Mouse (Mus musculus): ENCODE results near the gene Ackr2. TPM values are rescaled to one million over a fixed set of nuclear protein-coding genes. Genes with fewer than 3 reads are reported as not detected.

The Ackr2 gene
- polyA plus RNA-seq, 1 experiment from 2014 or later = 1.2 TPM

GRCm38 (mm10) chr9:121926634-121927405 lies 28.7 kb downstream of the Ackr2 start:
- Histone ChIP-seq H3K9ac (no peak overlapping the region), H3K4me2 (no peak overlapping the region), H3K36me3 (no peaks in the 10 kb centered on the region), H3K27ac (replicated peaks) (no peak overlapping the region), H3K27me3 (no peaks in the 10 kb centered on the region), H3K4me1 (replicated peaks) (no peaks in the 10 kb centered on the region), H3K4me3 (no peak overlapping the region), H3K9me3 (no peaks in the 10 kb centered on the region)
- WGBS = 67% methylated on average over 11 of the region's 11 CpGs
- ATAC-seq (ENCODE audit: low read depth) = no peak

- Histone ChIP-seq H3K36me3 (no peaks in the 10 kb centered on the region), H3K4me2 (no peak overlapping the region), H3K9me3 (no peaks in the 10 kb centered on the region), H3K27me3 (no peaks in the 10 kb centered on the region), H3K27ac (replicated peaks) (no peak overlapping the region), H3K4me3 (no peak overlapping the region), H3K4me1 (replicated peaks) (no peaks in the 10 kb centered on the region), H3K9ac (no peak overlapping the region)
- ATAC-seq (ENCODE audit: low read depth) = no peak
- WGBS = 88% methylated on average over 7 of the region's 7 CpGs
These were observed 29.6 kb downstream of the Ackr2 start for GRCm38 (mm10) chr9:121927721-121928120.

- no peaks in the 10 kb centered on the region for H3K4me1 ChIP-seq (replicated peaks)
- no peaks in the 10 kb centered on the region for H3K36me3 ChIP-seq
- H3K4me3 ChIP-seq = no peak overlapping the region
- H3K27ac ChIP-seq (replicated peaks) = no peak overlapping the region
- ATAC-seq (ENCODE audit: low read depth) = no peak
- H3K27me3 ChIP-seq = no peaks in the 10 kb centered on the region
- no peaks in the 10 kb centered on the region for H3K9me3 ChIP-seq
- WGBS = 23% methylated on average over 2 of the region's 2 CpGs
- no peak overlapping the region for H3K9ac ChIP-seq
- H3K4me2 ChIP-seq = no peak overlapping the region
These were observed 30.3 kb downstream of the Ackr2 start for GRCm38 (mm10) chr9:121928498-121928897.

GRCm38 (mm10) chr9:121934856-121935255 lies 36.7 kb downstream of the Ackr2 start:
- H3K36me3 ChIP-seq = no peaks in the 10 kb centered on the region
- 83% methylated on average over 4 of the region's 4 CpGs for WGBS
- no peak for ATAC-seq (ENCODE audit: low read depth)
- H3K4me1 ChIP-seq (replicated peaks) = no peaks in the 10 kb centered on the region
- no peaks in the 10 kb centered on the region for H3K27me3 ChIP-seq
- no peaks in the 10 kb centered on the region for H3K9me3 ChIP-seq
- no peak overlapping the region for H3K27ac ChIP-seq (replicated peaks)
- H3K4me2 ChIP-seq = no peak overlapping the region
- H3K9ac ChIP-seq = no peak overlapping the region
- no peak overlapping the region for H3K4me3 ChIP-seq

- Histone ChIP-seq H3K27ac (replicated peaks) (peak overlapping the region; percentile 20; the same call in 1 of the 2 replicates), H3K9me3 (no peaks in the 10 kb centered on the region), H3K4me1 (replicated peaks) (no peaks in the 10 kb centered on the region), H3K9ac (no peak overlapping the region), H3K4me2 (peak overlapping the region; percentile 53), H3K4me3 (peak overlapping the region; percentile 44; the same call in 1 of the 2 replicates), H3K27me3 (no peaks in the 10 kb centered on the region), H3K36me3 (no peaks in the 10 kb centered on the region)
- ATAC-seq (ENCODE audit: low read depth) = peak; percentile 78; the same call in 1 of the 2 replicates
- 75% methylated on average over 1 of the region's 1 CpGs for WGBS
These were observed 38.8 kb downstream of the Ackr2 start for GRCm38 (mm10) chr9:121936952-121937351.

- Histone ChIP-seq H3K27ac (replicated peaks) (peak overlapping the region; percentile 20; the same call in 1 of the 2 replicates), H3K9me3 (no peaks in the 10 kb centered on the region)
These were observed 39.3 kb downstream of the Ackr2 start for GRCm38 (mm10) chr9:121937451-121937864.

GRCm38 (mm10) chr9:121937944-121938355 lies 39.8 kb downstream of the Ackr2 start:
- ATAC-seq (ENCODE audit: low read depth) = peak; percentile 76; the same call in 1 of the 2 replicates
- peak overlapping the region; percentile 44 for H3K4me3 ChIP-seq
- peak overlapping the region; percentile 20; the same call in 1 of the 2 replicates for H3K27ac ChIP-seq (replicated peaks)
- H3K27me3 ChIP-seq = no peaks in the 10 kb centered on the region
- H3K4me2 ChIP-seq = peak overlapping the region; percentile 53
- WGBS = 57% methylated on average over 21 of the region's 21 CpGs
- peak overlapping the region; percentile 70 for H3K9ac ChIP-seq
- no peaks in the 10 kb centered on the region for H3K36me3 ChIP-seq
- no peaks in the 10 kb centered on the region for H3K4me1 ChIP-seq (replicated peaks)
- H3K9me3 ChIP-seq = no peaks in the 10 kb centered on the region

More at GRCm38 (mm10) chr9:121937451-121937864, 39.3 kb downstream of the Ackr2 start:
- Histone ChIP-seq H3K4me1 (replicated peaks) (no peaks in the 10 kb centered on the region), H3K27me3 (no peaks in the 10 kb centered on the region), H3K4me2 (peak overlapping the region; percentile 53), H3K4me3 (peak overlapping the region; percentile 44), H3K36me3 (no peaks in the 10 kb centered on the region), H3K9ac (peak overlapping the region; percentile 70)
- peak; percentile 69; the same call in 1 of the 2 replicates for ATAC-seq (ENCODE audit: low read depth)
- 56% methylated on average over 6 of the region's 6 CpGs for WGBS

- no peaks in the 10 kb centered on the region for H3K4me1 ChIP-seq (replicated peaks)
- no peak overlapping the region for H3K4me3 ChIP-seq
- H3K9me3 ChIP-seq = no peaks in the 10 kb centered on the region
- no peak for ATAC-seq (ENCODE audit: low read depth)
- H3K27me3 ChIP-seq = 0 out of 2 replicates have a peak, but pooled peaks cover 4% of the 10 kb centered on the region
- H3K27ac ChIP-seq (replicated peaks) = no peak overlapping the region
- no peak overlapping the region for H3K4me2 ChIP-seq
- 94% methylated on average over 3 of the region's 3 CpGs for WGBS
- H3K9ac ChIP-seq = no peak overlapping the region
- H3K36me3 ChIP-seq = no peaks in the 10 kb centered on the region
These were observed 44.9 kb downstream of the Ackr2 start for GRCm38 (mm10) chr9:121943005-121943404.

- Histone ChIP-seq H3K4me1 (replicated peaks) (no peaks in the 10 kb centered on the region), H3K9ac (no peak overlapping the region), H3K27me3 (0 out of 2 replicates have a peak, but pooled peaks cover 4% of the 10 kb centered on the region), H3K27ac (replicated peaks) (no peak overlapping the region), H3K4me3 (no peak overlapping the region), H3K9me3 (no peaks in the 10 kb centered on the region), H3K4me2 (no peak overlapping the region), H3K36me3 (no peaks in the 10 kb centered on the region)
- 84% methylated on average over 3 of the region's 3 CpGs for WGBS
- no peak for ATAC-seq (ENCODE audit: low read depth)
These were observed 45.5 kb downstream of the Ackr2 start for GRCm38 (mm10) chr9:121943628-121944027.

- ATAC-seq (ENCODE audit: low read depth) = no peak
- Histone ChIP-seq H3K36me3 (no peaks in the 10 kb centered on the region), H3K4me1 (replicated peaks) (peaks cover 17% of the 10 kb centered on the region), H3K27me3 (0 out of 2 replicates have a peak, but pooled peaks cover 4% of the 10 kb centered on the region), H3K4me3 (no peak overlapping the region), H3K9ac (no peak overlapping the region), H3K27ac (replicated peaks) (no peak overlapping the region), H3K9me3 (no peaks in the 10 kb centered on the region), H3K4me2 (no peak overlapping the region)
- WGBS = 8% methylated on average over 4 of the region's 4 CpGs
These were observed 49.6 kb downstream of the Ackr2 start for GRCm38 (mm10) chr9:121947784-121948183.

GRCm38 (mm10) chr9:121948431-121948830 lies 50.3 kb downstream of the Ackr2 start:
- Histone ChIP-seq H3K9me3 (no peaks in the 10 kb centered on the region), H3K4me2 (no peak overlapping the region), H3K4me1 (replicated peaks) (peaks cover 17% of the 10 kb centered on the region), H3K36me3 (no peaks in the 10 kb centered on the region), H3K4me3 (no peak overlapping the region), H3K27ac (replicated peaks) (no peak overlapping the region), H3K9ac (no peak overlapping the region), H3K27me3 (0 out of 2 replicates have a peak, but pooled peaks cover 4% of the 10 kb centered on the region)
- ATAC-seq (ENCODE audit: low read depth) = no peak
- 85% methylated on average over 4 of the region's 4 CpGs for WGBS

- H3K9ac ChIP-seq = peak within 1 kb of the TSS; percentile 60
- 0 out of 2 replicates have a peak, but pooled peaks cover 4% of the 10 kb centered on the region for H3K27me3 ChIP-seq
- peak within 1 kb of the TSS; percentile 31 for H3K4me3 ChIP-seq
- peak; percentile 93 for ATAC-seq (ENCODE audit: low read depth)
- WGBS = 9% methylated on average over 14 of the region's 14 CpGs
- peak within 1 kb of the TSS; percentile 51 for H3K4me2 ChIP-seq
- no peaks in the 10 kb centered on the region for H3K9me3 ChIP-seq
- H3K36me3 ChIP-seq = no peaks in the 10 kb centered on the region
- H3K27ac ChIP-seq (replicated peaks) = peak within 1 kb of the TSS; percentile 74
- peaks cover 17% of the 10 kb centered on the region for H3K4me1 ChIP-seq (replicated peaks)
These were observed 52.4 kb downstream of the Ackr2 start, which contains the start of gene Fam198a for GRCm38 (mm10) chr9:121950418-121951113. TSS of gene Fam198a (plus strand) at chr9:121950988.
